ENCODE assay signal across 16 mouse cellular contexts in the genomic region with DNA sequence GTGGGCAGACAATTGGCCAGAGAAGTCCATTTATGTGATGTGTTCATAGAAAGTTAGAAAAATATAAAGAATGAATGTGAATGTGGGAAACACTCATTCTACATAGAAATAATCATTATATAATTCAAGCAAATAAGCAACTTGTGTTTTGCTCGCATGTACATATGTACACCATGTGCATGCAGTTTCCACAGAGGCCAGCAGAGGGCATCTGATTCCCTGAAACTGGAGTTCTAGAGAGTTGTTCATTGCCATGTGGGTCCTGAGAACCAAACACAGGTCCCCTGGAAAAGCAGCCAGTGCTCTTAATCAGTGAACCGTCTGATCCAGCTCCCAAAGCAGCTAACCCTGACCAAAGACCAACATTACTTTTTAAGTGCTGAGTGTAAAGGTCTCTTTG. TPM values are rescaled to one million over a fixed set of nuclear protein-coding genes. Genes with fewer than 3 reads are reported as not detected.
DNase-seq lines count a peak whose midpoint lies in the region; ATAC-seq lines count a peak whose summit lies in the region.
"Had no signal": no experiment of that assay in that cellular context is flagged by ENCODE, and none has a peak within 500 bp of the region (broad histone marks: within the 10 kb centered on the region; RNA-seq: fewer than 3 reads in every experiment).

No protein-coding gene starts in this region.

- H3K27ac ChIP-seq in kidney, embryonic 14.5 days (ENCODE audit: low read depth, low read length), result no peak overlapping the region
- H3K27ac ChIP-seq: liver, embryonic 15.5 days had no signal

- no peaks in the 10 kb centered on the region for H3K36me3 ChIP-seq in kidney, embryonic 14.5 days (ENCODE audit: control insufficient read depth, insufficient read depth, low read length)
- H3K36me3 ChIP-seq: liver, embryonic 15.5 days had no signal

- H3K9ac ChIP-seq in kidney, embryonic 14.5 days (ENCODE audit: low read depth, low read length), result no peak overlapping the region
- H3K9ac ChIP-seq: liver, embryonic 15.5 days had no signal

- no peak overlapping the region for H3K4me3 ChIP-seq in kidney, embryonic 14.5 days (ENCODE audit: low read length)
- H3K4me3 ChIP-seq: erythroblast, embryonic 14.5 days; liver, embryonic 15.5 days; megakaryocyte, embryonic 14.5 days; myocyte had no signal

- H3K9me3 ChIP-seq in kidney, embryonic 14.5 days (ENCODE audit: control insufficient read depth, low read length), result peaks cover 3% of the 10 kb centered on the region; the same call in 1 of the 2 replicates
- H3K9me3 ChIP-seq: liver, embryonic 15.5 days had no signal

- no peaks in the 10 kb centered on the region for H3K4me1 ChIP-seq in kidney, embryonic 14.5 days (ENCODE audit: control insufficient read depth, insufficient read depth, low read length)
- H3K4me1 ChIP-seq: liver, embryonic 15.5 days; megakaryocyte, embryonic 14.5 days had no signal

- H3K27me3 ChIP-seq in kidney, embryonic 14.5 days (ENCODE audit: control insufficient read depth, insufficient read depth, low read length), result no peaks in the 10 kb centered on the region
- H3K27me3 ChIP-seq: liver, embryonic 15.5 days had no signal

- no peak for ATAC-seq in CD4-positive, CD25-positive, alpha-beta regulatory T cell, adult 4 months
- no peak for ATAC-seq in kidney, embryonic 14.5 days (ENCODE audit: low FRiP score, low TSS enrichment)
- ATAC-seq: inflammation-experienced regulatory T-cells, adult 6 months had no signal

- no peak overlapping the region for H3K4me2 ChIP-seq in kidney, embryonic 14.5 days (replicated peaks; ENCODE audit: low read depth, low read length)
- H3K4me2 ChIP-seq: liver, embryonic 15.5 days had no signal

- 96% methylated on average over 2 of the region's 2 CpGs for WGBS in kidney, embryonic 14.5 days

- peak; percentile 10 for DNase-seq in CD4-positive, CD25-positive, alpha-beta regulatory T cell, adult 2 months (ENCODE audit: low read depth, low spot score)
- peak; percentile 11 to 14 for DNase-seq in kidney, postnatal 4 days
- DNase-seq in thymus, postnatal 25 days, result peak; percentile 2
- no peak for DNase-seq in thymus, postnatal 0 days (ENCODE audit: low spot score)
- no peak for DNase-seq in frontal cortex, postnatal 10 days (ENCODE audit: low spot score in 2 of 2)
- no peak for DNase-seq in urinary bladder, adult 2 months (ENCODE audit: low spot score)
- DNase-seq: adrenal gland, postnatal 25 days; embryo, embryonic 11 days; heart, adult 18-20 months had no signal

RNA-seq across cellular contexts. Expression of gene Svep1, which starts 60.0 kb away (rescaled TPM):
- polyA plus RNA-seq in CD4-positive, CD25-positive, alpha-beta regulatory T cell, adult 4 months (2017; shearing (Covaris generic)), result under 1 TPM in 1 of 2 experiments, not detected in 1; 0.03 TPM
- 2.4 and 4.2 TPM in 2 replicates for polyA plus RNA-seq in kidney, embryonic 14.5 days (2014; fragmentation: Nextera tagmentation; extraction: Ambion mirVana)
- polyA plus RNA-seq in thymus, postnatal 0 days (2015; fragmentation: Nextera tagmentation; extraction: Ambion mirVana), result 0.17 and 0.18 TPM in 2 replicates
- polyA plus RNA-seq in urinary bladder, adult 2 months (2012; rRNA removed), result 27.4 and 31.3 TPM in 2 replicates

Comparison
In these comparisons a context has a peak if more than half of its experiments do, and no peak if none do; other contexts are left out.
1. DNase-seq: peak in CD4-positive, CD25-positive, alpha-beta regulatory T cell, adult 2 months (single experiment), kidney, postnatal 4 days (2 of 2) and thymus, postnatal 25 days (single experiment); none in thymus, postnatal 0 days (single experiment), frontal cortex, postnatal 10 days (0 of 2) and urinary bladder, adult 2 months (single experiment).